Mouse (Mus musculus): ENCODE results near the gene Pes1. TPM values are rescaled to one million over a fixed set of nuclear protein-coding genes. Genes with fewer than 3 reads are reported as not detected.
"Not testable (repeated sequence)": the region's sequence is repeated elsewhere in the genome, so short reads cannot be mapped to it uniquely, and the experiment has no call there.

Gene Pes1
- 10 to 100 TPM; 25.1 to 30.5 (median 27.3) TPM for total RNA-seq (2022)

- DNase-seq (ENCODE audit: low spot score): peak; percentile 89
Observed at GRCm38 (mm10) chr11:3963610-3964415, at the start of gene Pes1. Pes1 (plus strand) TSS chr11:3963975.

DNA sequence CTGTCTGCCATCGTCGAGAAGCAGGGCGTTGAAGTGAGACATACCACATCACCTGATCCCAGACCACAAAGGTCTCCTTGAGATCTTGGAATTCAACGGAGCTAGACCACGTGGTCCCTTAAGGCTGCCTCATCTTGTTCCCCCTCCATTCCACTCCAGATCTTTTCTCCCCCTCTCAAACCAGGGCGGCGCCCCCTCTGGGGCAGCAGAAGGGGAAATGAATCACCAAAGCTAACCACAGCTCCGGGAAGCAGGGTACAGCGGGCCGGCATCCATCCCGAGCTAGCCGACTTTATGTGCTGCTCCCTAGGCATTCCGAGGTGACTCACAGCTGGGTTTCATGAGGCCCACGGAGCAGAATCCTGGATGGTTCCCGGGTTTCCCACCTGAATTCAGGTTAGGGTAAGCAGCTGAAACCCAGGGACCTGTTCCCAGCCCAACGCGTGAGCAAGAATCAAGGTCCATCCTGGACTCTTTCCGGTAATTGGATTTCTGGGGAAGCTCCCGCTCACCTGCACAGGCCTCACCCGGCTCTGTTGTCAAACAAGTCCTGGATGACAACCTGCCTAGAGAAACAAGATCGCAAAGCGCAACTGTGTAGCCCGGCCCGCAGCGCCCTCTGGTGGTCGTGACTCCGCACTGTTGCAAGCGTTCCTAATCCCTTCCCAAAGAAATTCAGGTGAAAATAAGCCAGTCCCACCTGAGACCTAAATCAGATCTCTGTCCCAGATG lies 49.5 kb upstream of the Pes1 start, which contains the start of gene Slc35e4:
Slc35e4 (minus strand) TSS at position 556 of the 732 bp plus-strand sequence.
- DNase-seq (ENCODE audit: low spot score): peak; percentile 78

GRCm38 (mm10) chr11:3918738-3919137 lies 45.0 kb upstream of the Pes1 start:
- DNase-seq (ENCODE audit: low spot score): no peak

- DNase-seq (ENCODE audit: low spot score): no peak
Observed at GRCm38 (mm10) chr11:3920476-3920875, 43.3 kb upstream of the Pes1 start.

GRCm38 (mm10) chr11:3921281-3921850 lies 42.4 kb upstream of the Pes1 start:
- DNase-seq (ENCODE audit: low spot score): peak; percentile 36

DNA sequence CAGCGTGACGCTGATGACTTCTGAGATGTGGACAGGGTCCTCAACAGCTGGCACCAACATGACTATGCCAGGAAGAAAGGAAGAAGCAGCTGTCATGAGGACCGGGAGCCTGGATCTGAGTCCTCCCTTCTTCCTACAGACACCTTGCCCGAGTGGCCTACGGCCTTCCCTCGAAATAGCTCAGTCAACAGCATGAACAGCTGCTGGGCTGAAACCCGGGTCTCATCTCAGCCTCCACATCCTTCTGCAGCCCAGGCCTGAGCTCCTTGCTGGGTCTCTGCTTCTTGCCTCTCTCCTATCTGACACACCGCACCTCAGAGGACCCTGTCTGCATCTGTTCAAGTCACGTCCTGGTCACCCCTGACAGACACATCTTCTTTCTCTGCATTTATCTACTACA lies 41.7 kb upstream of the Pes1 start:
- no peak for DNase-seq (ENCODE audit: low spot score)

GRCm38 (mm10) chr11:3922731-3923130 lies 41.0 kb upstream of the Pes1 start:
- no peak for DNase-seq (ENCODE audit: low spot score)

DNA sequence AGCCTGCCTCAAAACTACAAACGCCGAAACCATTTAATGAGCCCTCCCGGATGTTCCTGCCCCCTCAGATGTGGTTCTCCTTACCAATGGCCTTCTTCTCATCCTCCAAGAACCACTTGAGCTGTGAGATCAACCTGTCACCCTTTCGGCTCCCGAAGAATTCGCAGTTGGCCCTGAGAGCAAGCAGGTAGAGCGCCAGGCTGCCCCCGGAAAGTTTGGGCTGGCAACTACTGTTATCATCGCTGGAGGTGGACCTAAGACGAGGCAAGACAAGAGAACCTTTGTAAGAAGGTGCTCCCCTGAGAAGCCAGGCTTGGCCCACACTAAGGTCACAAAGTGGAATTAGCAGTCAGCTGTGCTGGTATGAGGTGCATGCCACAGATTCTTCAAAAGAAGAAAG lies 37.9 kb upstream of the Pes1 start:
- DNase-seq (ENCODE audit: low spot score): no peak

DNA sequence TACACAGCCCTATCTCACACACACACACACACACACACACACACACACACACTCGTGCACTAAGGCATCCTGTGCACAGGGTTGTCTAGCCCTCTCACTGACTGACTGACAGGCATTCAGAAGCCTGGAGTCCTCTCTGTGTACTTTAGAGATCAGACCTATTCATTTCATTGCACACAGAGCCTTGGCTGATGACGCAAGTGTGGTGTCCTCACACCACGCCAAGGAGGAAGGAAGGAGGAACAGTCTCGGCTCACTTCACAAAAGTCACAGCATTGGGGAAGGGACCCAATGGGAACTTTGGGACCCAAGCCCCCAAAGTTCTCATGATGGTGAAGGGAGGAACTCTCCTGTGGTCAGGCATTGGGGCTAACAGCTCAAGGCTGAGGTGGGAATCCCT lies 33.8 kb upstream of the Pes1 start:
- DNase-seq (ENCODE audit: low spot score): no peak

GRCm38 (mm10) chr11:3930931-3931330 lies 32.8 kb upstream of the Pes1 start:
- DNase-seq (ENCODE audit: low spot score): no peak

- DNase-seq (ENCODE audit: low spot score): peak; percentile 93
Observed at GRCm38 (mm10) chr11:3931511-3932211, 32.1 kb upstream of the Pes1 start, which contains the start of gene Tcn2. Tcn2 (minus strand) TSS chr11:3932159.

GRCm38 (mm10) chr11:3933756-3934285 lies 30.0 kb upstream of the Pes1 start:
- DNase-seq (ENCODE audit: low spot score): no peak

DNA sequence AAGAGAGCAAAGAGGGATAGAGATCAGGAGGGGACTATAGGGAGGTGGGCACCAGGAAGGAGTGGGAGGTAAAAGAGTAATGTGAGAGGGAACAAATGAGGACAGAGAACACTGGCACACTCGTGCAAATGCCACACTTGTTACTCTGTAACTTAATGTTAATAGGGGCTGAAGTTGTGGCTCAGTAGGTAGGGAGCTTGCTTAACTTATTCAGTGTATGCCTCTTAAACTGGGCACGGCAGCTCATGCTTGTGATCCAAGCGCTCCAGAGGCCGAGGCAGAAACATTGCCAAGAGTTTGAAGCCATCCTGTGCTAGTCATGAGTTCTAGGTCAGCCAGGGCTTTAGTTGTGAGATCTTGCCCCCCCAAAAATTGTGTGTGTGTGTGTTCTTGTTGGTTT lies 28.6 kb upstream of the Pes1 start:
- no peak for DNase-seq (ENCODE audit: low spot score)

DNA sequence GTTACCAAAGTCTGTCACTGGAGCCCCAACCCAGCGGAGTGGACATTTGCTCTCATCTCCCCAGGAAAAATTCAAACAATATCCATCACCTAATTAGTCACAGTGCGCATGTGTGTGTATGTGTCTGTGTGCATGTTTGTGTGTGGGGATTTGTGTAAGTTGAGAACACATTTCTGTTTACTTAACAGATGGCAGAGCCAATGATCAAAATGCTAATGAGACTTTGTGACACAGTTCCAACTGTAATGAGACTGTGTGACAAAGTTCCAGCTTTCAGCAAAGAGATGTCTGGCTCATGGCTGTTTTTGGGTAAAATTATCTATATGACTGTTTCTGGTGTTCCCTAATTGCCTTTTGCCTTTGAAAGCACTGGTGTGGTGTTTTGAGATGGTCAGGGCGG lies 27.5 kb upstream of the Pes1 start:
- no peak for DNase-seq (ENCODE audit: low spot score)

GRCm38 (mm10) chr11:3937321-3937874 lies 26.4 kb upstream of the Pes1 start:
- DNase-seq (ENCODE audit: low spot score): no peak

DNA sequence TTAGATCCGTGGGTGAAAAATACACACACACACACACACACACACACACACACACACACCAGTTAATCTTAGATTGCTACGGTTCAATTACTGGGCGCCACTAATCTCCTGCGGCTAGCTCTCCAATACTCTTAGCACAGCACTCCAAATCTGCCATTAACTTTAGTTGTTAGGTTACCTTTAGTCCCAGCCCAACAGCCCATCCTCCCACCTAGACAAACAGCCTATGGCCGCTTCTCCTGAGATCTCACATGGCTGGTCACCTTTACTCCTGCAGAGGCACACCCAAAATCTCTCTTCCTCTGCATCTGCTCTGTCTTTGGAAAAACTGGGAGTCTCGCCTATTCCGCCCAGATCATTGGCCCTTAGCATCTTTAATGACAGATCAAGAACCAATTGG lies 22.4 kb upstream of the Pes1 start:
- no peak for DNase-seq (ENCODE audit: low spot score)

- DNase-seq (ENCODE audit: low spot score): no peak
Observed at GRCm38 (mm10) chr11:3946386-3946785, 17.4 kb upstream of the Pes1 start.

DNA sequence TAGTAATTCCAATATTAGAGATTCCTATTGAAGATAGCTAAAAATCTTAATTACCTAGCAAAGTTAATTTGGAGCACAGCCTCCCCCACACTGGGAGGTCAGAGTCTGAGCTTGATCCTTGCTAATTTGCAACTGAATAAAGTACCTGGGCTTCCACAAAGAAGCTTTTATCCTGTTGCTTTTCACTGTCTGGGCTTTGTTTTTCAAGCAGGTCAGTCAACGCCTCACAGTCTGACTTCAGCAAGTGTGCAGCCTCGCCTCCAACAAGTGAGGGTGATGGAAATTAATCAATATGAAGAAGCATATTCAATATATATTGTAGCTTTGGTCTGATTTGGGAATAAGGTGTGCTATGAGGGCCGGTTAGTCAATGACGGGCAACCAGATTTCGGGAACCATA lies 8.9 kb upstream of the Pes1 start:
- not testable (repeated sequence) for DNase-seq (ENCODE audit: low spot score)

- not testable (repeated sequence) for DNase-seq (ENCODE audit: low spot score)
Observed at GRCm38 (mm10) chr11:3955371-3955770, 8.4 kb upstream of the Pes1 start.

DNA sequence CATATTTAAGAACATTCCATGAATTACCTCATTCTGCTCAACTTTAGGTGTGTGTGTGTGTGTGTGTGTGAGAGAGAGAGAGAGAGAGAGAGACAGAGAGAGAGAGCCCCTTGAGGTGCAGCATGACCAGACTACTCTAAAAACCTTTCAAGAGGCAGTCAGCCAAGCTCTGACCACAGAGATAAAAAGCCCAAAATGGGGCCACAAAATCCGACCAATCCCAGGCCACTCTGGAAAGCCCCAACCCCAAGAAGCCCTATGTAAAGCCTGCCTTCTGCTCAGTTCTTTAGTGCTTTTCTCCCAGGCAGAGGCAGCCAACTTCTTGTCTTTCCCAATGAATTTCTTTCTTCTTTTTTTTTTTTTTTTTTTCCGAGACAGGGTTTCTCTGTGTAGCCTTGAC lies 2.9 kb upstream of the Pes1 start:
- DNase-seq (ENCODE audit: low spot score): no peak

DNA sequence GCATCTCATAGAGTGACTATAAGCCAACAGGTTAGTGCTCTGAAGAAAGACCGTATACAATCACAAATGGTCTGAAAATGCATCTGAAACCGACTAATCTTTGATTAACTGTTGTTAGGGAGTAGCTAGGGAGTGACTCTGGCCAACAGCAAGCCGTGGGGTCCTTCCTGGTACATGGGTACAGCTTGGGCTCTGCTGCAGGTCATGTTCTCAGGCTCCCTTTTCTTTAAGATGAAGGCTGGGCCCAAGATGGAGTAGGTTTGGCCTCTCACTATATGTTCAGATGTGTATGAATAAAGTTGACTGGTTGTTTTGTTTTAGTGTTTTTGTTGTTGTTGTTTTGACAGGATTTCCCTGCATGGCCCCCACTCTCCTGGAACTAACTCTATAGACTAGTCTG lies 2.0 kb upstream of the Pes1 start:
- DNase-seq (ENCODE audit: low spot score): no peak
